Mouse (Mus musculus): Measurements from ENCODE around the gene Angptl7. TPM values are rescaled to one million over a fixed set of nuclear protein-coding genes. Genes with fewer than 3 reads are reported as not detected.

The Angptl7 gene
- 2.0 and 2.4 TPM in 2 replicates for polyA plus RNA-seq (2015; fragmentation: Nextera tagmentation; extraction: Ambion mirVana)

DNA sequence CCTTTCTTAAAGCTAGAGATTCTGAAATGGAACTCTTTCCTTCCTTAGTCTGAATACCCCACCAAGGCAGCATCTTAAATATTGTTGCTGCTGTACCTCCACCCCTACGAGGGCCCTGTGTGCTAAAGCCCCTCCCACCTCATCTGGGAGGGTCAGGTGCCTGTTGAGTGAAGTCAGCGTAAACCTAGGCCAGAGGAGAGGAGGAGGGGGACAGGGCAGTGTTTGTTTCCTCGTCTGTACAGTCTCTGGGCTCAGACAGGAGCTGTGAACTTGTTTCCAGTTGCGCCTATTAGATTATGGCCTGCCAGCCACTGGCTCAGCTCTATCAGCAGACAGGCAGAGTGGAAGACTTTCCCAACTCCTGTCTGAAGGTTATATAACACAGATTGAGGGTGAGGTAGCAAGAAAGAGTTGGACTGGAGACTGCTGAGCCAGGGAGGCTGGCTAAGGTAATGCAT lies at the start of gene Angptl7:
Gene Angptl7 (minus strand): TSS at position 51 of the 458 bp plus-strand sequence.

GRCm38 (mm10) chr4:148448179-148448852 lies 51.9 kb downstream of the Angptl7 start, which contains the start of gene Mtor:
TSS of gene Mtor (plus strand) at chr4:148448611.

Other genes with a start within 250 kb of the Angptl7 start
- 0.03 TPM in 1 of 2 replicates, not detected in the other for gene Disp3, start 212.5 kb downstream of the Angptl7 start, polyA plus RNA-seq (2015; fragmentation: Nextera tagmentation; extraction: Ambion mirVana)
- 12.1 and 12.2 TPM in 2 replicates for gene Ubiad1, start 55.7 kb downstream of the Angptl7 start, polyA plus RNA-seq (2015; fragmentation: Nextera tagmentation; extraction: Ambion mirVana)
- gene Mtor, start 51.8 kb downstream of the Angptl7 start, polyA plus RNA-seq (2015; fragmentation: Nextera tagmentation; extraction: Ambion mirVana), result 12.2 and 15.8 TPM in 2 replicates
- gene Exosc10, start 58.0 kb upstream of the Angptl7 start, polyA plus RNA-seq (2015; fragmentation: Nextera tagmentation; extraction: Ambion mirVana), result 31.8 and 35.0 TPM in 2 replicates
- gene Srm, start 91.0 kb upstream of the Angptl7 start, polyA plus RNA-seq (2015; fragmentation: Nextera tagmentation; extraction: Ambion mirVana), result 60.5 and 82.8 TPM in 2 replicates
- 0.21 TPM in 1 of 2 replicates, not detected in the other for gene Masp2, start 102.1 kb upstream of the Angptl7 start, polyA plus RNA-seq (2015; fragmentation: Nextera tagmentation; extraction: Ambion mirVana)
- 96.4 and 106 TPM in 2 replicates for gene Tardbp, start 126.6 kb upstream of the Angptl7 start, polyA plus RNA-seq (2015; fragmentation: Nextera tagmentation; extraction: Ambion mirVana)
- 0.18 and 0.58 TPM in 2 replicates for gene Gm572, start 142.9 kb upstream of the Angptl7 start, polyA plus RNA-seq (2015; fragmentation: Nextera tagmentation; extraction: Ambion mirVana)

Measured in skeletal muscle tissue, postnatal 0 days (tissue).